Mouse (Mus musculus) CH12.LX (cell line): Measurements from ENCODE around the gene Csf2rb.

Experiments used
- CTCF ChIP-seq, 2 experiments: IDR thresholded peaks in 1 of 2; conservative IDR thresholded peaks in 1 of 2; 2 replicates each; pipeline ENCODE4 v1.5.1; 2011 to 2012; ENCODE audit warnings: low read depth in 2 of 2, low read length in 2 of 2, improper control_type of control experiment in 1 of 2, inconsistent platforms in 1 of 2, mild to moderate bottlenecking in 1 of 2, moderate library complexity in 1 of 2
- E2F4 ChIP-seq: IDR thresholded peaks from 2 replicates; pipeline ENCODE4 v1.6.1; 2011; ENCODE audit warnings: low read depth, low read length, improper control_type of control experiment; ENCODE audit not compliant: insufficient replicate concordance
- ETS1 ChIP-seq: conservative IDR thresholded peaks from 2 replicates; pipeline ENCODE4 v1.6.1; 2012; ENCODE audit warnings: low read depth, mild to moderate bottlenecking, inconsistent platforms, low read length, improper control_type of control experiment, moderate library complexity
- GABPA ChIP-seq: IDR thresholded peaks from 2 replicates; pipeline ENCODE4 v1.6.1; 2012; ENCODE audit warnings: low read depth, low read length, improper control_type of control experiment, inconsistent platforms; ENCODE audit not compliant: insufficient replicate concordance
- HCFC1 ChIP-seq: IDR thresholded peaks from 2 replicates; pipeline ENCODE4 v1.6.1; 2012; ENCODE audit warnings: low read depth, mild to moderate bottlenecking, inconsistent platforms, low read length, improper control_type of control experiment
- MAZ ChIP-seq: IDR thresholded peaks from 2 replicates; pipeline ENCODE4 v1.6.1; 2012; ENCODE audit warnings: low read depth, mild to moderate bottlenecking, inconsistent platforms, low read length, improper control_type of control experiment, moderate library complexity
- MXI1 ChIP-seq: IDR thresholded peaks from 2 replicates; pipeline ENCODE4 v1.6.1; 2011; ENCODE audit warnings: mild to moderate bottlenecking, low read depth, low read length, improper control_type of control experiment
- POLR2A ChIP-seq: IDR thresholded peaks from 2 replicates; pipeline ENCODE4 v1.6.1; 2011; ENCODE audit warnings: low read depth, mild to moderate bottlenecking, improper control_type of control experiment, low read length
- USF1 ChIP-seq: IDR thresholded peaks from 2 replicates; pipeline ENCODE4 v1.6.1; 2014; ENCODE audit warnings: low read depth, mild to moderate bottlenecking, inconsistent platforms, low read length, improper control_type of control experiment

DNA sequence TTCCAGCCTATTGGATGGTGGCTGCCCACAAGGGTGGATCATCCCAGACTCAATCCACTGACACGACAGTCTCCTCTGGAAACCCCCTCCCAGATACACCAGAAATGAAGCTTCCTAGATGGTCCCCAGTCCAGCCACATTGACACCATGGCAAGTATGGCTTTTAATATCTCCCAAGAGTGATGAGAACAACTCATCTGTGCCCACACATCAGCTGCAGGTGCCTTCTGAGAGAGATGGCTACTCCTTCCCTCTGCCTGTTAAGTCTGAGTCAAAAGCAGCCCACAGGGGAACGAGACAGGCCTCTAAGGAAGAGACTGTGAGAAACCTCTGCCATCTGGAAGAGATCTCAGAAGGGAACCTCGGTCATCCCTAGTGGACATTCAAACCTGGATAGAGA lies 42.3 kb downstream of the Csf2rb start:
- TF ChIP-seq USF1 = no peak
- TF ChIP-seq POLR2A = no peak
- TF ChIP-seq CTCF (conservative IDR thresholded peaks at IDR 0.05 in 1 of 2, IDR thresholded peaks at IDR 0.05 in 1 of 2; ENCODE audit: low read depth in 2 of 2, low read length in 2 of 2) = no peak
- TF ChIP-seq HCFC1 = no peak
- TF ChIP-seq E2F4 = no peak
- TF ChIP-seq ETS1 = no peak
- no peak for TF ChIP-seq GABPA
- TF ChIP-seq MXI1 = no peak
- no peak for TF ChIP-seq MAZ
